ENCODE assay signal across 27 mouse cellular contexts in the genomic region with DNA sequence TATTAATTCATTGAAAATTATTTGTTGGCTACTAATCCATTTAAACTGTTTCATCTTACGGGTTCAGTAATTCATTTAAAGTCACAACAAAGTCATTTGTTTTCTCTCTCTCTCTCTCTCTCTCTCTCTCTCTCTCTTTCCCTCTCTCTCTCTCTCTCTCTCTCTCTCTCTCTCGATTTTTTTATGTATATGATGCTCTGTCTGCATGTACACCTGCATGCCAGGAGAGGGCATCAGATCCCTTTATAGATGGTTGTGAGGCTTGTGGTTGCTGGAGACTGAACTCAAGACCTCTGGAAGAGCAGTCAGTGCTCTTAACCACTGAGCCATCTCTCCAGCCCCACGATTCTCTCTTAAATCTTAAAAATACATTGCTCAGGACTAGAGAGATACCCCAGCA. TPM values are rescaled to one million over a fixed set of nuclear protein-coding genes. Genes with fewer than 3 reads are reported as not detected.
DNase-seq lines count a peak whose midpoint lies in the region; ATAC-seq and TF ChIP-seq lines count a peak whose summit lies in the region.
"Had no signal": no experiment of that assay in that cellular context is flagged by ENCODE, and none has a peak within 500 bp of the region (broad histone marks: within the 10 kb centered on the region; RNA-seq: fewer than 3 reads in every experiment).

No protein-coding gene starts in this region.

- H3K9ac ChIP-seq in MEL (ENCODE audit: control insufficient read depth, low read depth, low read length, poor library complexity, severe bottlenecking), result no peak overlapping the region
- H3K9ac ChIP-seq in embryonic facial prominence, embryonic 12.5 days, result no peak overlapping the region
- H3K9ac ChIP-seq: forebrain, embryonic 15.5 days had no signal

- ATAC-seq in embryonic facial prominence, embryonic 12.5 days (ENCODE audit: insufficient number of reproducible peaks, insufficient read depth, low FRiP score, low TSS enrichment), result no peak
- ATAC-seq: activated CD4-positive, CD25-positive, alpha-beta regulatory T cell, adult 4 months; forebrain, embryonic 15.5 days had no signal

- no peak for TF ChIP-seq EP300 in MEL (IDR thresholded peaks at IDR 0.05; ENCODE audit: low read depth in 1 of 2, low read length in 2 of 2)

- TF ChIP-seq POLR2A in kidney, adult 2 months (IDR thresholded peaks at IDR 0.05; ENCODE audit: low read depth, low read length), result no peak
- no peak for TF ChIP-seq POLR2A in MEL (IDR thresholded peaks at IDR 0.05; ENCODE audit: control insufficient read depth in 1 of 2, insufficient read depth in 1 of 2, low read depth in 1 of 2, low read length in 2 of 2, poor library complexity in 1 of 2)

- H3K4me1 ChIP-seq in kidney, adult 2 months (ENCODE audit: control insufficient read depth, insufficient read depth, low read length), result peaks cover 3% of the 10 kb centered on the region; the same call in 1 of the 2 replicates
- H3K4me1 ChIP-seq in MEL (ENCODE audit: control insufficient read depth in 1 of 2, insufficient read depth in 2 of 2, low read length in 2 of 2), result no peaks in the 10 kb centered on the region
- peaks cover 14% of the 10 kb centered on the region; the same call in 1 of the 2 replicates for H3K4me1 ChIP-seq in embryonic facial prominence, embryonic 12.5 days
- H3K4me1 ChIP-seq in forebrain, embryonic 10.5 days, result peaks cover 18% of the 10 kb centered on the region
- H3K4me1 ChIP-seq: forebrain, embryonic 15.5 days had no signal

- no peaks in the 10 kb centered on the region for H3K9me3 ChIP-seq in MEL (replicated peaks; ENCODE audit: insufficient read depth, low read length)
- no peaks in the 10 kb centered on the region for H3K9me3 ChIP-seq in embryonic facial prominence, embryonic 12.5 days
- peaks cover 3% of the 10 kb centered on the region; the same call in 1 of the 2 replicates for H3K9me3 ChIP-seq in forebrain, embryonic 10.5 days
- H3K9me3 ChIP-seq: forebrain, embryonic 15.5 days; G1E; midbrain, embryonic 10.5 days had no signal

- no peaks in the 10 kb centered on the region for H3K27me3 ChIP-seq in kidney, adult 2 months (replicated peaks; ENCODE audit: control insufficient read depth, insufficient read depth, low read length)
- H3K27me3 ChIP-seq in MEL (ENCODE audit: control insufficient read depth in 1 of 2, insufficient read depth in 2 of 2, low read length in 2 of 2), result peaks cover 1 to 12% of the 10 kb centered on the region in 2 experiments
- H3K27me3 ChIP-seq in embryonic facial prominence, embryonic 12.5 days, result no peaks in the 10 kb centered on the region
- H3K27me3 ChIP-seq in forebrain, embryonic 10.5 days (ENCODE audit: poor library complexity, severe bottlenecking), result no peaks in the 10 kb centered on the region
- H3K27me3 ChIP-seq: forebrain, embryonic 15.5 days had no signal

- no peak for DNase-seq in kidney, adult 2 months
- no peak for DNase-seq in kidney, postnatal 14 days
- DNase-seq in 3T3-L1 (ENCODE audit: low read depth, low spot score), result peak; percentile 21
- peak; percentile 34 for DNase-seq in MEL (ENCODE audit: low read depth, low spot score)
- DNase-seq in testis, postnatal 14 days (ENCODE audit: low spot score), result no peak
- DNase-seq in ovary, postnatal 36 days (ENCODE audit: low spot score), result no peak
- no peak for DNase-seq in forebrain, embryonic 10.5 days (ENCODE audit: extremely low spot score, low spot score)
- DNase-seq: adrenal gland, postnatal 25 days; cerebellum, adult 9-10 months; left cerebral cortex, postnatal 4 days; lung, adult 18-20 months; right cerebral cortex, postnatal 14 days had no signal

- H3K79me2 ChIP-seq in MEL (ENCODE audit: control insufficient read depth, insufficient read depth, low read length, poor library complexity), result no peaks in the 10 kb centered on the region

- peak; percentile 27; the same call in 1 of the 2 replicates for TF ChIP-seq CTCF in kidney, adult 2 months (conservative IDR thresholded peaks at IDR 0.05; ENCODE audit: insufficient read depth, insufficient read length, low read depth, low read length)
- peak in 2 of 3 experiments; percentile 7 to 46; a peak in 2 of 6 replicates for TF ChIP-seq CTCF in MEL (IDR thresholded peaks at IDR 0.05 in 2 of 3, conservative IDR thresholded peaks at IDR 0.05 in 1 of 3; ENCODE audit: control insufficient read depth in 1 of 3, insufficient read depth in 1 of 3, low read depth in 2 of 3, low read length in 3 of 3, poor library complexity in 1 of 3, severe bottlenecking in 1 of 3)

- no peak overlapping the region for H3K4me2 ChIP-seq in embryonic facial prominence, embryonic 12.5 days (replicated peaks)
- H3K4me2 ChIP-seq: forebrain, embryonic 15.5 days had no signal

- WGBS in kidney, adult 2 months, result 69% methylated on average over 3 of the region's 3 CpGs
- WGBS in embryonic facial prominence, embryonic 12.5 days, result 47% methylated on average over 3 of the region's 3 CpGs
- 68% methylated on average over 3 of the region's 3 CpGs for WGBS in forebrain, embryonic 10.5 days

- TF ChIP-seq RAD21 in MEL (IDR thresholded peaks at IDR 0.05; ENCODE audit: low read depth, low read length), result peak; percentile 29

- no peak overlapping the region for H3K27ac ChIP-seq in kidney, adult 2 months (ENCODE audit: insufficient read depth, low read depth, low read length)
- no peak overlapping the region for H3K27ac ChIP-seq in MEL (ENCODE audit: control insufficient read depth, low read depth, low read length)
- H3K27ac ChIP-seq in embryonic facial prominence, embryonic 12.5 days, result peak overlapping the region; percentile 41; the same call in 1 of the 2 replicates
- H3K27ac ChIP-seq in forebrain, embryonic 10.5 days, result no peak overlapping the region
- H3K27ac ChIP-seq: forebrain, embryonic 15.5 days; layer of hippocampus, adult 2 months; midbrain, embryonic 10.5 days had no signal

- no peak overlapping the region for H3K4me3 ChIP-seq in kidney, adult 2 months (ENCODE audit: insufficient read depth, low read depth, low read length)
- no peak overlapping the region for H3K4me3 ChIP-seq in MEL (ENCODE audit: control insufficient read depth in 1 of 2, insufficient read depth in 1 of 2, low read depth in 2 of 2, low read length in 2 of 2)
- no peak overlapping the region for H3K4me3 ChIP-seq in embryonic facial prominence, embryonic 12.5 days
- H3K4me3 ChIP-seq in forebrain, embryonic 10.5 days, result no peak overlapping the region
- H3K4me3 ChIP-seq: erythroblast, embryonic 14.5 days; forebrain, embryonic 15.5 days; layer of hippocampus, adult 2 months; midbrain, embryonic 10.5 days had no signal

- no peaks in the 10 kb centered on the region for H3K36me3 ChIP-seq in kidney, adult 2 months (ENCODE audit: control insufficient read depth, insufficient read depth, low read length)
- H3K36me3 ChIP-seq in MEL (ENCODE audit: control insufficient read depth in 1 of 2, insufficient read depth in 2 of 2, low read length in 2 of 2), result no peaks in the 10 kb centered on the region
- no peaks in the 10 kb centered on the region for H3K36me3 ChIP-seq in embryonic facial prominence, embryonic 12.5 days
- H3K36me3 ChIP-seq in forebrain, embryonic 10.5 days (replicated peaks), result no peaks in the 10 kb centered on the region
- H3K36me3 ChIP-seq: forebrain, embryonic 15.5 days; G1E; midbrain, embryonic 10.5 days had no signal

TF ChIP-seq in MEL, 35 proteins besides CTCF, POLR2A, EP300 and RAD21:
- TF ChIP-seq SMC3 (IDR thresholded peaks at IDR 0.05; ENCODE audit: low read depth, low read length), result peak; percentile 42
- no peak for TF ChIP-seq SIN3A (IDR thresholded peaks at IDR 0.05; ENCODE audit: low read length)
- no peak for TF ChIP-seq HCFC1 (IDR thresholded peaks at IDR 0.05; ENCODE audit: low read depth, low read length)
- TF ChIP-seq POLR2AphosphoS5 (IDR thresholded peaks at IDR 0.05; ENCODE audit: borderline replicate concordance, low read depth, low read length), result no peak
- TF ChIP-seq USF1 (IDR thresholded peaks at IDR 0.05; ENCODE audit: low read depth, low read length), result no peak
- TF ChIP-seq TCF12 (IDR thresholded peaks at IDR 0.05; ENCODE audit: low read depth, low read length), result no peak
- 0 out of 2 replicates have a peak, but pooled peaks have one; percentile 41 for TF ChIP-seq ZNF384 (IDR thresholded peaks at IDR 0.05; ENCODE audit: low read depth, low read length)
- TF ChIP-seq TBP (IDR thresholded peaks at IDR 0.05; ENCODE audit: low read depth, low read length), result no peak
- no peak for TF ChIP-seq CHD1 (IDR thresholded peaks at IDR 0.05; ENCODE audit: low read depth, low read length)
- no peak for TF ChIP-seq POLR2AphosphoS2 (IDR thresholded peaks at IDR 0.05; ENCODE audit: low read length)
- TF ChIP-seq ZKSCAN1 (IDR thresholded peaks at IDR 0.05; ENCODE audit: low read depth, low read length), result no peak
- no peak for TF ChIP-seq UBTF (IDR thresholded peaks at IDR 0.05; ENCODE audit: borderline replicate concordance, insufficient read depth, low read depth, low read length)
- peak; percentile 70 for TF ChIP-seq JUND (IDR thresholded peaks at IDR 0.05; ENCODE audit: low read depth, low read length)
- no peak for TF ChIP-seq BHLHE40 (IDR thresholded peaks at IDR 0.05; ENCODE audit: borderline replicate concordance, low read depth, low read length)

RNA-seq across cellular contexts. Expression of gene Hsd17b6, which starts 36.3 kb away (rescaled TPM):
- polyA plus RNA-seq in kidney, adult 2 months (2012; rRNA removed), result not detected in 2 replicates
- not detected in 2 replicates for total RNA-seq in MEL (2012; rRNA removed)
- under 1 TPM in 1 of 2 experiments, not detected in 1; 0.15 TPM for polyA plus RNA-seq in MEL (2012; ENCODE audit: insufficient read depth in 1 of 2, insufficient read length in 2 of 2, low read depth in 1 of 2, low replicate concordance in 2 of 2, missing spikeins in 1 of 2)
- polyA plus RNA-seq in embryonic facial prominence, embryonic 12.5 days (2016; fragmentation: Nextera tagmentation; extraction: Ambion mirVana), result not detected in 2 replicates
- polyA plus RNA-seq in forebrain, embryonic 10.5 days (2016; fragmentation: Nextera tagmentation; extraction: Ambion mirVana), result not detected in 2 replicates
- total RNA-seq: adrenal gland, postnatal 25 days; hematopoietic stem cell, adult 5-6 weeks; layer of hippocampus, adult 2 months; left cerebral cortex, adult 18-20 months; left cerebral cortex, postnatal 4 days had no signal
- polyA plus RNA-seq: activated CD4-positive, CD25-positive, alpha-beta regulatory T cell, adult 4 months; C2C12; erythroblast, embryonic 14.5 days; forebrain, embryonic 15.5 days; G1E; gonadal fat pad, adult 2 months; heart, embryonic 14.5 days; kidney, embryonic 16.5 days; midbrain, embryonic 10.5 days; neural tube, embryonic 11.5 days; testis, adult 2 months had no signal

RNA-seq across cellular contexts. Expression of gene Prim1, which starts 43.8 kb away (rescaled TPM):
- 3.4 and 3.6 TPM in 2 replicates for polyA plus RNA-seq in kidney, adult 2 months (2012; rRNA removed)
- total RNA-seq in MEL (2012; rRNA removed), result 59.6 and 74.0 TPM in 2 replicates
- 10 to 100 TPM in 1 of 2 experiments, not detected in 1; 71.5 TPM for polyA plus RNA-seq in MEL (2012; ENCODE audit: insufficient read depth in 1 of 2, insufficient read length in 2 of 2, low read depth in 1 of 2, low replicate concordance in 2 of 2, missing spikeins in 1 of 2)
- 94.6 and 95.2 TPM in 2 replicates for polyA plus RNA-seq in embryonic facial prominence, embryonic 12.5 days (2016; fragmentation: Nextera tagmentation; extraction: Ambion mirVana)
- 123 TPM in 2 replicates for polyA plus RNA-seq in forebrain, embryonic 10.5 days (2016; fragmentation: Nextera tagmentation; extraction: Ambion mirVana)

Comparison
In these comparisons a context has a peak if more than half of its experiments do, and no peak if none do; other contexts are left out.
1. DNase-seq: peak in 3T3-L1 (single experiment) and MEL (single experiment); none in kidney, adult 2 months (single experiment), kidney, postnatal 14 days (single experiment), testis, postnatal 14 days (single experiment), ovary, postnatal 36 days (single experiment) and forebrain, embryonic 10.5 days (single experiment).
2. RNA of gene Prim1, which starts 43.8 kb away (polyA plus RNA-seq): 123 TPM in forebrain, embryonic 10.5 days, 94.6 to 95.2 TPM in embryonic facial prominence, embryonic 12.5 days and 71.5 TPM in MEL; 3.4 to 3.6 TPM in kidney, adult 2 months; every median in the first group is over 10 times any median in the second.